Mouse (Mus musculus) bone marrow, adult 2 months (tissue): ENCODE data around the gene Ankrd28.

Experiments
- CTCF ChIP-seq: fragments of 200-500 bp; IDR thresholded peaks from 2 replicates; pipeline ENCODE4 v1.5.1; 2011; ENCODE audit warnings: low read length, control low read depth; ENCODE audit not compliant: control insufficient read depth, insufficient read depth
- POLR2A ChIP-seq: fragments of 200-500 bp; IDR thresholded peaks from 2 replicates; pipeline ENCODE4 v1.6.1; 2011; ENCODE audit warnings: low read depth, mild to moderate bottlenecking, control low read depth, low read length, borderline replicate concordance; ENCODE audit not compliant: control insufficient read depth

DNA sequence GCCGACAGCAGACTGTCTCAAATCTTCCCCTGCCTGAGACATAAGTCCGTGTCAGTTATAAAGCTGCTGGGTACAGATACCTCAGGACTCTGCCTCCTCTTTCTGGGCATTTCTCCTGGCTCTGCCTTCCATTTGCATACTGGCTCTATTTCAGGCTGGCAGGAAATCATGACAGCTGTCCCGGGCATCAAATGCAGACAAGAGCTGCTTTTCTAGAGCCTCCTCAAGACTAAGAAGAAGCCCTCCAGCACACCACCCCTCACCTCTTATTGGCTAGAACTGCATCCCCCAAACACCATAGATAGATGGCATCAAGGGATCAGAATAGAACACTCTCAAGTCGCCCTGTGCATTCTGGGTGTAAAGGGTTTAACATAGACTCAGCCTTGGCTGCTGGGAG, 24.2 kb upstream of the Ankrd28 start:
- no peak for TF ChIP-seq POLR2A
- TF ChIP-seq CTCF = no peak
